Comparison of ENCODE assay signal across 24 mouse cellular contexts in genomic region chr10:30167700-30168099, GRCm38 (mm10). TPM values are rescaled to one million over a fixed set of nuclear protein-coding genes. Genes with fewer than 3 reads are reported as not detected.
DNase-seq lines count a peak whose midpoint lies in the region; ATAC-seq and TF ChIP-seq lines count a peak whose summit lies in the region.
"Had no signal": no experiment of that assay in that cellular context is flagged by ENCODE, and none has a peak within 500 bp of the region (broad histone marks: within the 10 kb centered on the region; RNA-seq: fewer than 3 reads in every experiment).

No protein-coding gene starts in this region.

- no peak overlapping the region for H3K4me3 ChIP-seq in limb, embryonic 13.5 days
- no peak overlapping the region for H3K4me3 ChIP-seq in limb, embryonic 10.5 days
- no peak overlapping the region for H3K4me3 ChIP-seq in stomach, embryonic 14.5 days (ENCODE audit: low read depth, low read length)
- H3K4me3 ChIP-seq in stomach, postnatal 0 days (ENCODE audit: low read depth, low read length): no peak overlapping the region
- no peak overlapping the region for H3K4me3 ChIP-seq in intestine, embryonic 16.5 days (ENCODE audit: low read length)
- H3K4me3 ChIP-seq: embryonic facial prominence, embryonic 13.5 days; forebrain, embryonic 13.5 days; gastrocnemius, adult 2 months; heart, embryonic 13.5 days had no signal

- H3K27me3 ChIP-seq in limb, embryonic 13.5 days: no peaks in the 10 kb centered on the region
- no peaks in the 10 kb centered on the region for H3K27me3 ChIP-seq in limb, embryonic 10.5 days (ENCODE audit: low read depth, poor library complexity, severe bottlenecking)
- no peaks in the 10 kb centered on the region for H3K27me3 ChIP-seq in stomach, embryonic 14.5 days (ENCODE audit: control insufficient read depth, insufficient read depth, low read length)
- no peaks in the 10 kb centered on the region for H3K27me3 ChIP-seq in stomach, postnatal 0 days (ENCODE audit: control insufficient read depth, insufficient read depth, low read length)
- no peaks in the 10 kb centered on the region for H3K27me3 ChIP-seq in intestine, embryonic 16.5 days (replicated peaks; ENCODE audit: control insufficient read depth, insufficient read depth, low read length)
- H3K27me3 ChIP-seq: embryonic facial prominence, embryonic 13.5 days; forebrain, embryonic 13.5 days; heart, embryonic 13.5 days had no signal

- no peak overlapping the region for H3K9ac ChIP-seq in limb, embryonic 13.5 days
- no peak overlapping the region for H3K9ac ChIP-seq in stomach, embryonic 14.5 days (replicated peaks; ENCODE audit: low read depth, low read length)
- no peak overlapping the region for H3K9ac ChIP-seq in stomach, postnatal 0 days (ENCODE audit: low read length)
- H3K9ac ChIP-seq in intestine, embryonic 16.5 days (ENCODE audit: low read depth, low read length): no peak overlapping the region
- H3K9ac ChIP-seq: embryonic facial prominence, embryonic 13.5 days; forebrain, embryonic 13.5 days; forebrain, postnatal 0 days; heart, embryonic 13.5 days had no signal

- TF ChIP-seq EP300 in stomach, postnatal 0 days (optimal IDR thresholded peaks at IDR 0.05): no peak

- H3K36me3 ChIP-seq in limb, embryonic 13.5 days: no peaks in the 10 kb centered on the region
- no peaks in the 10 kb centered on the region for H3K36me3 ChIP-seq in limb, embryonic 10.5 days
- H3K36me3 ChIP-seq in stomach, embryonic 14.5 days (ENCODE audit: control insufficient read depth, insufficient read depth, low read length): no peaks in the 10 kb centered on the region
- H3K36me3 ChIP-seq in stomach, postnatal 0 days (ENCODE audit: control insufficient read depth, insufficient read depth, low read length): no peaks in the 10 kb centered on the region
- H3K36me3 ChIP-seq in intestine, embryonic 16.5 days (ENCODE audit: control insufficient read depth, insufficient read depth, low read length): no peaks in the 10 kb centered on the region
- H3K36me3 ChIP-seq: embryonic facial prominence, embryonic 13.5 days; G1E; heart, embryonic 13.5 days had no signal

- no peak for DNase-seq in limb, embryonic 10.5 days (ENCODE audit: low spot score)
- DNase-seq in stomach, postnatal 0 days (ENCODE audit: low spot score): no peak
- DNase-seq in embryo, embryonic 11 days: peak; percentile 20
- DNase-seq in mesoderm, embryonic 11.5 days (ENCODE audit: low read depth, low spot score): peak; percentile 39
- DNase-seq: adrenal gland, postnatal 10 days; B cell, adult 2 months; cerebellum, adult 11 months; cerebellum, adult 8-10 months; cerebellum, postnatal 14 days; forebrain, postnatal 0 days; gastrocnemius, adult 2 months; gastrocnemius, postnatal 25 days; heart, adult 11 months; heart, postnatal 36 days had no signal

- no peak for TF ChIP-seq CTCF in stomach, postnatal 0 days (IDR thresholded peaks at IDR 0.05; ENCODE audit: low read depth)

- H3K4me2 ChIP-seq in limb, embryonic 13.5 days (replicated peaks): no peak overlapping the region
- H3K4me2 ChIP-seq in stomach, embryonic 14.5 days (replicated peaks; ENCODE audit: low read depth, low read length): no peak overlapping the region
- H3K4me2 ChIP-seq in stomach, postnatal 0 days (replicated peaks; ENCODE audit: low read depth): no peak overlapping the region
- H3K4me2 ChIP-seq in intestine, embryonic 16.5 days (ENCODE audit: low read depth, low read length): no peak overlapping the region
- H3K4me2 ChIP-seq: embryonic facial prominence, embryonic 13.5 days; forebrain, embryonic 13.5 days; heart, embryonic 13.5 days had no signal

- WGBS in limb, embryonic 13.5 days: 34% methylated on average over 4 of the region's 4 CpGs
- WGBS in limb, embryonic 10.5 days: 59% methylated on average over 4 of the region's 4 CpGs
- WGBS in stomach, embryonic 14.5 days: 56% methylated on average over 4 of the region's 4 CpGs
- WGBS in stomach, postnatal 0 days: 64% methylated on average over 4 of the region's 4 CpGs
- WGBS in intestine, embryonic 16.5 days: 71% methylated on average over 4 of the region's 4 CpGs

- no peaks in the 10 kb centered on the region for H3K4me1 ChIP-seq in limb, embryonic 13.5 days
- H3K4me1 ChIP-seq in limb, embryonic 10.5 days: no peaks in the 10 kb centered on the region
- H3K4me1 ChIP-seq in stomach, embryonic 14.5 days (ENCODE audit: control insufficient read depth, insufficient read depth, low read length): no peaks in the 10 kb centered on the region
- H3K4me1 ChIP-seq in stomach, postnatal 0 days (replicated peaks; ENCODE audit: control insufficient read depth, insufficient read depth): no peaks in the 10 kb centered on the region
- H3K4me1 ChIP-seq in intestine, embryonic 16.5 days (ENCODE audit: control insufficient read depth, insufficient read depth, low read length): no peaks in the 10 kb centered on the region
- H3K4me1 ChIP-seq: embryonic facial prominence, embryonic 13.5 days; forebrain, embryonic 13.5 days; heart, embryonic 13.5 days had no signal

- ATAC-seq in limb, embryonic 13.5 days (ENCODE audit: low FRiP score, low read depth): peak; percentile 76; the same call in 1 of the 2 replicates
- peak; percentile 23; the same call in 1 of the 2 replicates for ATAC-seq in stomach, embryonic 14.5 days (ENCODE audit: insufficient number of reproducible peaks, insufficient read depth, low FRiP score, low read depth)
- ATAC-seq in stomach, postnatal 0 days (ENCODE audit: low FRiP score, low TSS enrichment): no peak
- ATAC-seq in intestine, embryonic 16.5 days: no peak
- ATAC-seq in granulocyte monocyte progenitor cell, adult 5-6 weeks (replicated peaks; ENCODE audit: poor library complexity, severe bottlenecking): no peak
- ATAC-seq: CD4-positive, CD25-positive, alpha-beta regulatory T cell, adult 4 months; forebrain, embryonic 13.5 days; forebrain, postnatal 0 days; hindbrain, embryonic 16.5 days had no signal

- no peaks in the 10 kb centered on the region for H3K9me3 ChIP-seq in limb, embryonic 13.5 days
- H3K9me3 ChIP-seq in limb, embryonic 10.5 days (replicated peaks): no peaks in the 10 kb centered on the region
- no peaks in the 10 kb centered on the region for H3K9me3 ChIP-seq in stomach, embryonic 14.5 days (ENCODE audit: control insufficient read depth, low read depth, low read length)
- no peaks in the 10 kb centered on the region for H3K9me3 ChIP-seq in stomach, postnatal 0 days (ENCODE audit: control insufficient read depth, low read length)
- no peaks in the 10 kb centered on the region for H3K9me3 ChIP-seq in intestine, embryonic 16.5 days (ENCODE audit: control insufficient read depth, low read length)
- H3K9me3 ChIP-seq: embryonic facial prominence, embryonic 13.5 days; forebrain, embryonic 13.5 days; G1E; heart, embryonic 13.5 days had no signal

- no peak overlapping the region for H3K27ac ChIP-seq in limb, embryonic 13.5 days
- H3K27ac ChIP-seq in limb, embryonic 10.5 days: no peak overlapping the region
- no peak overlapping the region for H3K27ac ChIP-seq in stomach, embryonic 14.5 days (ENCODE audit: low read length)
- H3K27ac ChIP-seq in stomach, postnatal 0 days (replicated peaks): no peak overlapping the region
- no peak overlapping the region for H3K27ac ChIP-seq in intestine, embryonic 16.5 days (ENCODE audit: low read length)
- H3K27ac ChIP-seq: embryonic facial prominence, embryonic 13.5 days; forebrain, embryonic 13.5 days; gastrocnemius, adult 2 months; heart, embryonic 13.5 days had no signal

RNA-seq across cellular contexts. Expression of gene Cenpw, which starts 32.7 kb away (rescaled TPM):
- 40.6 and 42.7 TPM in 2 replicates for polyA plus RNA-seq in limb, embryonic 13.5 days (2015; fragmentation: Nextera tagmentation; extraction: Ambion mirVana)
- 76.3 and 89.1 TPM in 2 replicates for polyA plus RNA-seq in limb, embryonic 10.5 days (2016; fragmentation: Nextera tagmentation; extraction: Ambion mirVana)
- 42.5 and 47.4 TPM in 2 replicates for polyA plus RNA-seq in stomach, embryonic 14.5 days (2014; fragmentation: Nextera tagmentation; extraction: Ambion mirVana)
- 17.3 and 18.0 TPM in 2 replicates for polyA plus RNA-seq in stomach, postnatal 0 days (2015; fragmentation: Nextera tagmentation; extraction: Ambion mirVana)
- 33.7 and 35.3 TPM in 2 replicates for polyA plus RNA-seq in intestine, embryonic 16.5 days (2015; fragmentation: Nextera tagmentation; extraction: Ambion mirVana)
- total RNA-seq in granulocyte monocyte progenitor cell, adult 5-6 weeks (2014; fragmentation: Nextera tagmentation): 31.2 and 32.7 TPM in 2 replicates
- total RNA-seq in granulocyte monocyte progenitor cell, adult 5-6 weeks (2017): 13.9 and 17.9 TPM in 2 replicates

Comparison
In these comparisons a context has a peak if more than half of its experiments do, and no peak if none do; other contexts are left out.
1. ATAC-seq: peak in limb, embryonic 13.5 days (single experiment) and stomach, embryonic 14.5 days (single experiment); none in stomach, postnatal 0 days (single experiment), intestine, embryonic 16.5 days (single experiment) and granulocyte monocyte progenitor cell, adult 5-6 weeks (single experiment).
2. DNase-seq: peak in embryo, embryonic 11 days (single experiment) and mesoderm, embryonic 11.5 days (single experiment); none in limb, embryonic 10.5 days (single experiment) and stomach, postnatal 0 days (single experiment).